Mouse (Mus musculus) spleen, adult 2 months (tissue): ENCODE results near the gene Lzts3. TPM values are rescaled to one million over a fixed set of nuclear protein-coding genes. Genes with fewer than 3 reads are reported as not detected.
A peak's percentile ranks its signal among the peaks of the same experiment; 100 is the strongest.

ENCODE experiments used
- DNase-seq, 2 experiments: peaks; one replicate each; pipeline versions ENCODE4 v3.0.0 to v3.0.0-alpha.2; 2012 to 2021; ENCODE audit warnings: low spot score in 2 of 2, low read depth in 1 of 2
- H3K27ac ChIP-seq: fragments of 200-500 bp; 2 replicates; pipeline ENCODE4 v1.5.1; 2012; ENCODE audit warnings: low read length, inconsistent platforms; ENCODE audit not compliant: insufficient read depth
- H3K27me3 ChIP-seq: fragments of 200-500 bp; 2 replicates; pipeline ENCODE4 v1.6.1; 2012; ENCODE audit warnings: mild to moderate bottlenecking, moderate library complexity, low read length, inconsistent platforms; ENCODE audit not compliant: control insufficient read depth, insufficient read depth
- H3K36me3 ChIP-seq: fragments of 200-500 bp; 2 replicates; pipeline ENCODE4 v1.6.1; 2012; ENCODE audit warnings: mild to moderate bottlenecking, low read length, inconsistent platforms; ENCODE audit not compliant: control insufficient read depth, insufficient read depth
- H3K4me1 ChIP-seq: fragments of 200-500 bp; 2 replicates; pipeline ENCODE4 v1.6.1; 2011; ENCODE audit warnings: inconsistent platforms; ENCODE audit not compliant: control insufficient read depth, insufficient read depth, insufficient read length
- H3K4me3 ChIP-seq: fragments of 200-500 bp; 2 replicates; pipeline ENCODE4 v1.5.1; 2011; ENCODE audit warnings: mild to moderate bottlenecking, inconsistent platforms; ENCODE audit not compliant: insufficient read depth, insufficient read length; ENCODE audit errors: extremely low read depth
- CTCF ChIP-seq: fragments of 200-500 bp; IDR thresholded peaks from 2 replicates; pipeline ENCODE4 v1.5.1; 2011; ENCODE audit warnings: mild to moderate bottlenecking, inconsistent platforms; ENCODE audit not compliant: insufficient read depth, insufficient read length, insufficient replicate concordance; ENCODE audit errors: extremely low read depth
- POLR2A ChIP-seq: fragments of 200-500 bp; IDR thresholded peaks from 2 replicates; pipeline ENCODE4 v1.6.1; 2011; ENCODE audit warnings: low read depth, low read length, inconsistent platforms
- WGBS: fragments of 180-500 bp; shearing (Covaris S2); methylation state at CpG from one replicate; pipeline ENCODE4 v1.1.7; 2018; 5-methylcytosine and 5-hydroxymethylcytosine counted together
- polyA plus RNA-seq: library from polyadenylated mRNA; depleted of rRNA; stranded (reverse); fragments of >200 nt; gene quantifications from 2 replicates; pipeline ENCODE4 v1.2.3, GENCODE M21; 2012

Lzts3 gene
- polyA plus RNA-seq, 1 experiment, result 3.0 TPM

- H3K27ac ChIP-seq, result no peak overlapping the region
- TF ChIP-seq POLR2A, result no peak
- no peak overlapping the region for H3K4me3 ChIP-seq
- DNase-seq, result no peak
- peaks cover 12% of the 10 kb centered on the region for H3K27me3 ChIP-seq
- WGBS, result 48% methylated on average over 16 of the region's 16 CpGs
- no peaks in the 10 kb centered on the region for H3K36me3 ChIP-seq
- H3K4me1 ChIP-seq, result peaks cover 20% of the 10 kb centered on the region
Observed at GRCm38 (mm10) chr2:130638101-130638611, 4.4 kb downstream of the Lzts3 start.

GRCm38 (mm10) chr2:130635847-130636246 lies 6.8 kb downstream of the Lzts3 start:
- peaks cover 14% of the 10 kb centered on the region for H3K4me1 ChIP-seq
- no peak for DNase-seq
- 14% methylated on average over 21 of the region's 21 CpGs for WGBS
- no peaks in the 10 kb centered on the region for H3K36me3 ChIP-seq
- no peak overlapping the region for H3K27ac ChIP-seq
- TF ChIP-seq POLR2A (no peak), CTCF (no peak)
- H3K4me3 ChIP-seq, result peak overlapping the region; percentile 31; the same call in 1 of the 2 replicates
- H3K27me3 ChIP-seq, result peaks cover 12% of the 10 kb centered on the region

GRCm38 (mm10) chr2:130634739-130635411 lies 7.7 kb downstream of the Lzts3 start:
- H3K4me3 ChIP-seq, result peak overlapping the region; percentile 37
- no peak for DNase-seq
- 7% methylated on average over 38 of the region's 38 CpGs for WGBS
- H3K4me1 ChIP-seq, result peaks cover 14% of the 10 kb centered on the region
- TF ChIP-seq CTCF (no peak), POLR2A (no peak)
- H3K27ac ChIP-seq, result no peak overlapping the region
- H3K36me3 ChIP-seq, result no peaks in the 10 kb centered on the region
- H3K27me3 ChIP-seq, result peaks cover 12% of the 10 kb centered on the region

GRCm38 (mm10) chr2:130634006-130634738 lies 8.4 kb downstream of the Lzts3 start:
- Histone ChIP-seq H3K4me3 (no peak overlapping the region), H3K27ac (no peak overlapping the region), H3K27me3 (peaks cover 12% of the 10 kb centered on the region), H3K4me1 (peaks cover 14% of the 10 kb centered on the region), H3K36me3 (no peaks in the 10 kb centered on the region)
- TF ChIP-seq POLR2A (no peak), CTCF (no peak)
- no peak for DNase-seq
- WGBS, result 38% methylated on average over 14 of the region's 14 CpGs

GRCm38 (mm10) chr2:130632887-130633675 lies 9.5 kb downstream of the Lzts3 start:
- 79% methylated on average over 5 of the region's 5 CpGs for WGBS
- TF ChIP-seq CTCF, result no peak
- no peak for DNase-seq
- no peak overlapping the region for H3K4me3 ChIP-seq
- H3K36me3 ChIP-seq, result peaks cover under 1% of the 10 kb centered on the region; the same call in 1 of the 2 replicates
- peaks cover 16% of the 10 kb centered on the region for H3K4me1 ChIP-seq
- H3K27ac ChIP-seq, result no peak overlapping the region
- peaks cover 12% of the 10 kb centered on the region for H3K27me3 ChIP-seq

- Histone ChIP-seq H3K4me1 (peaks cover 16% of the 10 kb centered on the region), H3K27me3 (peaks cover 12% of the 10 kb centered on the region), H3K27ac (no peak overlapping the region), H3K4me3 (no peak overlapping the region), H3K36me3 (peaks cover 3% of the 10 kb centered on the region)
- DNase-seq, result no peak
- WGBS, result 89% methylated on average over 1 of the region's 1 CpGs
- TF ChIP-seq POLR2A (no peak), CTCF (no peak)
Observed at GRCm38 (mm10) chr2:130632416-130632815, 10.2 kb downstream of the Lzts3 start.

- Histone ChIP-seq H3K4me3 (peak within 1 kb of the TSS; percentile 94), H3K4me1 (peaks cover 9% of the 10 kb centered on the region), H3K27ac (peak within 1 kb of the TSS; percentile 63; the same call in 1 of the 2 replicates), H3K27me3 (peaks cover 3% of the 10 kb centered on the region), H3K36me3 (peaks cover 6% of the 10 kb centered on the region)
- peak; percentile 76 to 86 for DNase-seq
- no peak for TF ChIP-seq CTCF
- no peak for TF ChIP-seq POLR2A
- under 1% methylated on average over 22 of the region's 25 CpGs for WGBS
Observed at GRCm38 (mm10) chr2:130629839-130630203, 12.8 kb downstream of the Lzts3 start, which contains the start of the genes Fastkd5 and Ubox5. Fastkd5 (minus strand) TSS chr2:130630027. Ubox5 (minus strand) TSS chr2:130630038.
